Mouse (Mus musculus) retina, embryonic 14.5 days (tissue): ENCODE results near the gene Map3k14.
A peak's percentile ranks its signal among the peaks of the same experiment; 100 is the strongest.

ENCODE experiments used
- DNase-seq: peaks from one replicate; pipeline ENCODE4 v3.0.0-alpha.2; 2015; ENCODE audit warnings: low spot score

The Map3k14 gene

GRCm38 (mm10) chr11:103271979-103272378 is 4.7 kb upstream of the Map3k14 start:
- DNase-seq = peak; percentile 17

GRCm38 (mm10) chr11:103269426-103269825 is 2.2 kb upstream of the Map3k14 start:
- DNase-seq = no peak

GRCm38 (mm10) chr11:103268905-103269304 is 1.6 kb upstream of the Map3k14 start:
- no peak for DNase-seq

- no peak for DNase-seq
Measured at GRCm38 (mm10) chr11:103268350-103268749, 1.1 kb upstream of the Map3k14 start.

GRCm38 (mm10) chr11:103266729-103267345 is 435 bp downstream of the Map3k14 start:
- DNase-seq = no peak

- no peak for DNase-seq
Measured at GRCm38 (mm10) chr11:103265856-103266255, 1.4 kb downstream of the Map3k14 start.

GRCm38 (mm10) chr11:103265211-103265610 is 2.1 kb downstream of the Map3k14 start:
- no peak for DNase-seq

- DNase-seq = no peak
Measured at GRCm38 (mm10) chr11:103264427-103265005, 2.8 kb downstream of the Map3k14 start.

- DNase-seq = peak; percentile 24
Measured at GRCm38 (mm10) chr11:103263551-103263950, 3.7 kb downstream of the Map3k14 start.

GRCm38 (mm10) chr11:103262412-103263267 is 4.6 kb downstream of the Map3k14 start:
- DNase-seq = no peak

GRCm38 (mm10) chr11:103261671-103262411 is 5.4 kb downstream of the Map3k14 start:
- DNase-seq = no peak

- no peak for DNase-seq
Measured at GRCm38 (mm10) chr11:103260515-103261192, 6.6 kb downstream of the Map3k14 start.

- no peak for DNase-seq
Measured at GRCm38 (mm10) chr11:103260034-103260433, 7.2 kb downstream of the Map3k14 start.

- no peak for DNase-seq
Measured at GRCm38 (mm10) chr11:103257938-103258481, 9.3 kb downstream of the Map3k14 start.

GRCm38 (mm10) chr11:103253605-103254004 is 13.7 kb downstream of the Map3k14 start:
- DNase-seq = no peak

- no peak for DNase-seq
Measured at GRCm38 (mm10) chr11:103252380-103252779, 14.9 kb downstream of the Map3k14 start.

- no peak for DNase-seq
Measured at GRCm38 (mm10) chr11:103250324-103250723, 16.9 kb downstream of the Map3k14 start.

GRCm38 (mm10) chr11:103249509-103249908 is 17.8 kb downstream of the Map3k14 start:
- DNase-seq = no peak

GRCm38 (mm10) chr11:103248837-103249236 is 18.4 kb downstream of the Map3k14 start:
- DNase-seq = no peak

GRCm38 (mm10) chr11:103247504-103248177 is 19.6 kb downstream of the Map3k14 start:
- DNase-seq = no peak
